Mouse (Mus musculus) lung, embryonic 15.5 days (tissue): ENCODE measurements around the gene Cep72. TPM values are rescaled to one million over a fixed set of nuclear protein-coding genes. Genes with fewer than 3 reads are reported as not detected.

Source experiments
- ATAC-seq: fragments of 200-750 bp; cut with Nextera tagmentation; 2 replicates; pipeline ENCODE4 v1.8.0; 2017; ENCODE audit warnings: moderate number of reproducible peaks, borderline replicate concordance; ENCODE audit not compliant: low FRiP score, low TSS enrichment; ENCODE audit errors: extremely low read depth
- H3K27ac ChIP-seq: fragments of 300-500 bp; sonication (generic); 2 replicates; pipeline ENCODE4 v1.5.1; 2015; ENCODE audit warnings: moderate library complexity, mild to moderate bottlenecking, inconsistent platforms
- H3K27me3 ChIP-seq: fragments of 300-500 bp; sonication (generic); 2 replicates; pipeline ENCODE4 v1.6.1; 2015; ENCODE audit warnings: inconsistent platforms
- H3K36me3 ChIP-seq: fragments of 300-500 bp; sonication (generic); 2 replicates; pipeline ENCODE4 v1.6.1; 2015; ENCODE audit warnings: inconsistent platforms
- H3K4me1 ChIP-seq: fragments of 300-500 bp; sonication (generic); 2 replicates; pipeline ENCODE4 v1.6.1; 2015; ENCODE audit warnings: inconsistent platforms
- H3K4me2 ChIP-seq: fragments of 300-500 bp; sonication (generic); 2 replicates; pipeline ENCODE4 v1.6.1; 2015; ENCODE audit warnings: inconsistent platforms, mild to moderate bottlenecking, moderate library complexity
- H3K4me3 ChIP-seq: fragments of 300-500 bp; sonication (generic); 2 replicates; pipeline ENCODE4 v1.5.1; 2015; ENCODE audit warnings: mild to moderate bottlenecking, inconsistent platforms
- H3K9ac ChIP-seq: fragments of 300-500 bp; sonication (generic); 2 replicates; pipeline ENCODE4 v1.6.1; 2015; ENCODE audit warnings: inconsistent platforms
- H3K9me3 ChIP-seq: fragments of 300-500 bp; sonication (generic); 2 replicates; pipeline ENCODE4 v1.6.1; 2016; ENCODE audit warnings: inconsistent platforms
- WGBS: fragments of 180-500 bp; shearing (Covaris S2); methylation state at CpG from one replicate; pipeline ENCODE4 v1.1.7; 2015; 5-methylcytosine and 5-hydroxymethylcytosine counted together
- polyA plus RNA-seq: library from polyadenylated mRNA; unstranded; fragments of >200 nt; fragmentation: Nextera tagmentation; extraction: Ambion mirVana; gene quantifications from 2 replicates; pipeline ENCODE4 v1.2.1, GENCODE M21; 2015

Gene Cep72
- polyA plus RNA-seq, 1 experiment from 2014 or later = 14.7 TPM

DNA sequence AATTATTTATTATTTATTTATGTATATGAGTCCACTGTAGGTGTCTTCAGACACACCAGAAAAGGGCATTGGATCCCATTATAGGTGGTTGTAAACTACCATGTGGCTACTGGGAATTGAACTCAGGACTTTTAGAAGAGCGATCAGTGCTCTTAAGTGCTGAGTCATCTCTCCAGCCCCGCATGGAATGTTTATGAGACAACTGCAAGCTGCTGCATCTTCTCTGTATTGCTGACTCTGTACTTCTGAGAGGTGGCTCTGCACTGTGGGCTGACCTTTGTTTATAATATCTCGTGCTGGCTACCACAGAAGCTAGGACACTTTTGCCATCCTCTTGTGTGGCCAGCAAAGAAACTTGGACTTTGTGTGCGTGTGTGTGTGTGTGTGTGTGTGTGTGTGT is 60.6 kb downstream of the Cep72 start:
- H3K4me3 ChIP-seq = no peak overlapping the region
- no peaks in the 10 kb centered on the region for H3K9me3 ChIP-seq
- H3K9ac ChIP-seq = no peak overlapping the region
- peaks cover 10% of the 10 kb centered on the region for H3K27me3 ChIP-seq
- no peaks in the 10 kb centered on the region for H3K4me1 ChIP-seq
- 42% methylated on average over 4 of the region's 4 CpGs for WGBS
- ATAC-seq = no peak
- H3K4me2 ChIP-seq = no peak overlapping the region
- no peaks in the 10 kb centered on the region for H3K36me3 ChIP-seq
- H3K27ac ChIP-seq = no peak overlapping the region

GRCm38 (mm10) chr13:74000961-74001360 is 61.1 kb downstream of the Cep72 start:
- H3K4me1 ChIP-seq = no peaks in the 10 kb centered on the region
- 76% methylated on average over 6 of the region's 6 CpGs for WGBS
- peaks cover 10% of the 10 kb centered on the region for H3K27me3 ChIP-seq
- H3K4me2 ChIP-seq = no peak overlapping the region
- no peaks in the 10 kb centered on the region for H3K36me3 ChIP-seq
- no peak for ATAC-seq
- no peak overlapping the region for H3K9ac ChIP-seq
- H3K27ac ChIP-seq = no peak overlapping the region
- H3K4me3 ChIP-seq = no peak overlapping the region
- H3K9me3 ChIP-seq = no peaks in the 10 kb centered on the region

- Histone ChIP-seq H3K27ac (no peak overlapping the region), H3K36me3 (no peaks in the 10 kb centered on the region), H3K4me3 (no peak overlapping the region), H3K4me2 (no peak overlapping the region), H3K9ac (no peak overlapping the region), H3K9me3 (no peaks in the 10 kb centered on the region), H3K27me3 (peaks cover 10% of the 10 kb centered on the region), H3K4me1 (no peaks in the 10 kb centered on the region)
- no peak for ATAC-seq
These were observed 61.6 kb downstream of the Cep72 start for GRCm38 (mm10) chr13:74000519-74000918.

GRCm38 (mm10) chr13:73996456-73996855 is 65.6 kb downstream of the Cep72 start:
- Histone ChIP-seq H3K4me1 (no peaks in the 10 kb centered on the region), H3K27ac (no peak overlapping the region), H3K4me2 (no peak overlapping the region), H3K27me3 (peaks cover 4% of the 10 kb centered on the region; the same call in 1 of the 2 replicates), H3K36me3 (no peaks in the 10 kb centered on the region), H3K4me3 (no peak overlapping the region), H3K9ac (no peak overlapping the region), H3K9me3 (no peaks in the 10 kb centered on the region)
- WGBS = 72% methylated on average over 4 of the region's 4 CpGs
- no peak for ATAC-seq

GRCm38 (mm10) chr13:73991267-73991666 is 70.8 kb downstream of the Cep72 start:
- ATAC-seq = no peak
- no peaks in the 10 kb centered on the region for H3K9me3 ChIP-seq
- H3K27me3 ChIP-seq = no peaks in the 10 kb centered on the region
- H3K27ac ChIP-seq = no peak overlapping the region
- H3K4me2 ChIP-seq = no peak overlapping the region
- H3K4me1 ChIP-seq = no peaks in the 10 kb centered on the region
- H3K9ac ChIP-seq = no peak overlapping the region
- H3K4me3 ChIP-seq = no peak overlapping the region
- no peaks in the 10 kb centered on the region for H3K36me3 ChIP-seq
- WGBS = 74% methylated on average over 5 of the region's 5 CpGs

GRCm38 (mm10) chr13:73990761-73991160 is 71.3 kb downstream of the Cep72 start:
- Histone ChIP-seq H3K4me1 (no peaks in the 10 kb centered on the region), H3K9ac (no peak overlapping the region), H3K9me3 (no peaks in the 10 kb centered on the region), H3K4me2 (no peak overlapping the region), H3K27ac (no peak overlapping the region), H3K36me3 (no peaks in the 10 kb centered on the region), H3K4me3 (no peak overlapping the region), H3K27me3 (no peaks in the 10 kb centered on the region)
- no peak for ATAC-seq
- WGBS = 38% methylated on average over 2 of the region's 2 CpGs

DNA sequence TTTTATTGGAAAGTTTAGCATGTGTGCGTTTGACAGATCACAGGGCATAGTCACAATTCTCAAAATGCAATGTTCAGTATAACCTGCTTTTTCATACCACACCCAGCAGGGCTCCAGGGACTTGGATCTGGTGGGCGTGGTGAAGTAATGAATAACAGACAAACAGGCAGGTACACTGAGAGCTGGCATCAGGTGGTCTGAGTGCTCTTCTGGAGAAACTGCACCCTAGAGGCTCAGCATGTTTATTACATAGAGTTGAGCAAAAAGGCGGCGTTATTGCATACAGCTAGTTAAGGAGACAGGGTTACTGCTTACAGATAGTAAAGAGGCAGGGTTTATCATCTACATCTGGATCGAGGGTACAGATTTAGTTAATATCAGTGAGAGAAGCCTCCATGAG is 71.8 kb downstream of the Cep72 start:
- no peaks in the 10 kb centered on the region for H3K9me3 ChIP-seq
- H3K27ac ChIP-seq = no peak overlapping the region
- no peak for ATAC-seq
- no peaks in the 10 kb centered on the region for H3K4me1 ChIP-seq
- WGBS = 71% methylated on average over 5 of the region's 5 CpGs
- no peaks in the 10 kb centered on the region for H3K36me3 ChIP-seq
- no peak overlapping the region for H3K9ac ChIP-seq
- no peaks in the 10 kb centered on the region for H3K27me3 ChIP-seq
- H3K4me3 ChIP-seq = no peak overlapping the region
- no peak overlapping the region for H3K4me2 ChIP-seq

Other genes with a start within 250 kb of the Cep72 start
- gene Nkd2, start 214.7 kb downstream of the Cep72 start, polyA plus RNA-seq = 4.3 and 4.7 TPM in 2 replicates
- gene Trip13, start 124.5 kb downstream of the Cep72 start, polyA plus RNA-seq = 42.2 and 44.4 TPM in 2 replicates
- gene Brd9, start 124.5 kb downstream of the Cep72 start, polyA plus RNA-seq = 45.1 and 50.4 TPM in 2 replicates
- gene Zdhhc11, start 98.4 kb downstream of the Cep72 start, polyA plus RNA-seq = not detected in 2 replicates
- 1.1 and 1.5 TPM in 2 replicates for gene Tppp, start 52.9 kb downstream of the Cep72 start, polyA plus RNA-seq
- gene Slc9a3, start 59.2 kb upstream of the Cep72 start, polyA plus RNA-seq = not detected in 2 replicates
- 69.4 and 72.7 TPM in 2 replicates for gene Exoc3, start 146.4 kb upstream of the Cep72 start, polyA plus RNA-seq
- gene Ahrr, start 230.0 kb upstream of the Cep72 start, polyA plus RNA-seq = 0.54 and 0.87 TPM in 2 replicates